Mouse (Mus musculus) lung, adult 10 weeks (tissue): ENCODE measurements around the gene Gapvd1. TPM values are rescaled to one million over a fixed set of nuclear protein-coding genes. Genes with fewer than 3 reads are reported as not detected.

ENCODE experiments used
- polyA plus RNA-seq: library from polyadenylated mRNA; stranded (reverse); fragments of 350-450 nt; fragmentation: Illumina TruSeq; extraction: RNeasy Lipid Tissue Mini Kit (QIAGEN cat#74804); gene quantifications from one replicate; pipeline ENCODE4 v1.2.3, GENCODE M21; 2014; ENCODE audit warnings: low read depth, low replicate concordance; ENCODE audit not compliant: insufficient read depth

The Gapvd1 gene
- 17.1 TPM for polyA plus RNA-seq

GRCm38 (mm10) chr2:34754551-34755358 is at the start of gene Gapvd1:
Gene Gapvd1 (minus strand): TSS chr2:34755232.

DNA sequence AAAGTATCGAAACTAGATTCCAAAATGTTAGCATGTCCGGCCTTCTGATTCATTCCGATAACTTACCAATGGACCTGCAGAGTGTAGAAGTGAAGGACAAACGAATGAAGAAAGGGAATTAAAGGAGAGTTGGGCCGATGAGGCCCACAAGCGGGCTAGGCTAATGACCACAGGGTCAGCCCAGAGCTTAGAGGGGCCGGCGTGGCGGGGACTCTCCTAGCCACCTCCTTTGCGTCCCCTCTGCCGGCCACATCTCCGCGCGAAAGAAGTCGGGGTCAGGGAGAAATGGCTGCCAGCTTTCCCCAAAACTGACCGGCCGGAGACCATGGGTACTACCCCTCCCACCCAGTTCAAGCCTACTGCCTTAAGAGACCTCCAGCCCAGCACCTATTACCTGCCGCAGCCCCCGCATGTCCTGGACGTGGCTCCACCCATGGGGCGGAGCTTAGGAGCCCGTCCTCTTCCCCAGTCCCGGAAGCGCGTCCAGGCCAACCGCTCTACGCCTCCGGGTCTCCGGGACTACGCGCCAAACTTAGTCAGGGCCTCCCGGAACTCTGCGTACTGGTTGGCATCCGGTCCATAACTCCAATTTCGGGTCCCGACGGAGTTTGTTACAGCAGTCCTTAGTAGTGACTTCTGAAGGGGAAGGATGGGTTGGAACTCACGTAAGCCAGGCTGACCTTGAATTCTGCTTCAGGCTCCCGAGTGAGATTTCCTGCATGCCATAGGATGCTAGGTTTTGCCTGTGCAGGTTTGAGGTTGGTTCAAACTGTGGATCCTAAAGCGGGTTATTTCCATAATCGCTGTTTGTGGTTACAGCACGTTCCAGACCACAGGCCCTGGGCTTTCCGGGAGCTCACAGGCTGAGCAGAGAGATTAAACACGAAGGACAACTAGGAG is 44.6 kb upstream of the Gapvd1 start, which contains the start of gene Rabepk:
Gene Rabepk (minus strand): TSS at position 556 of the 900 bp plus-strand sequence.

GRCm38 (mm10) chr2:34771368-34772226 is 16.6 kb upstream of the Gapvd1 start, which contains the start of gene Hspa5:
Gene Hspa5 (plus strand): TSS chr2:34771970.

Other genes starting within 250 kb of the Gapvd1 start
- 347 TPM for gene Hspa5, start 16.7 kb upstream of the Gapvd1 start, polyA plus RNA-seq
- gene Rabepk, start 44.7 kb upstream of the Gapvd1 start, polyA plus RNA-seq = 16.4 TPM
- gene Fbxw2, start 71.1 kb upstream of the Gapvd1 start, polyA plus RNA-seq = 62.3 TPM
- not detected for gene Gm34653, start 77.8 kb upstream of the Gapvd1 start, polyA plus RNA-seq
- 8.1 TPM for gene Cutal, start 119.2 kb upstream of the Gapvd1 start, polyA plus RNA-seq
- gene Psmd5, start 119.7 kb upstream of the Gapvd1 start, polyA plus RNA-seq = 32.4 TPM
- 0.84 TPM for gene Phf19, start 158.8 kb upstream of the Gapvd1 start, polyA plus RNA-seq
- 39.9 TPM for gene Traf1, start 206.5 kb upstream of the Gapvd1 start, polyA plus RNA-seq